Mouse (Mus musculus): ENCODE results near the gene Rpl27a.

Gene Rpl27a

GRCm38 (mm10) chr7:109566327-109566726, 47.4 kb downstream of the Rpl27a start:
- DNase-seq, result no peak

- peak in 1 of 2 experiments; percentile 38 for DNase-seq
Observed at GRCm38 (mm10) chr7:109566841-109567768, 48.2 kb downstream of the Rpl27a start.

- DNase-seq, result no peak
Observed at GRCm38 (mm10) chr7:109568391-109568892, 49.5 kb downstream of the Rpl27a start.
